Mouse (Mus musculus): ENCODE measurements around the gene Cstf1. TPM values are rescaled to one million over a fixed set of nuclear protein-coding genes. Genes with fewer than 3 reads are reported as not detected.

The Cstf1 gene
- polyA plus RNA-seq (2012; rRNA removed) = 22.9 and 24.0 TPM in 2 replicates
- polyA plus RNA-seq (2014; fragmentation: Nextera tagmentation; extraction: Ambion mirVana) = 23.9 and 25.5 TPM in 2 replicates

DNA sequence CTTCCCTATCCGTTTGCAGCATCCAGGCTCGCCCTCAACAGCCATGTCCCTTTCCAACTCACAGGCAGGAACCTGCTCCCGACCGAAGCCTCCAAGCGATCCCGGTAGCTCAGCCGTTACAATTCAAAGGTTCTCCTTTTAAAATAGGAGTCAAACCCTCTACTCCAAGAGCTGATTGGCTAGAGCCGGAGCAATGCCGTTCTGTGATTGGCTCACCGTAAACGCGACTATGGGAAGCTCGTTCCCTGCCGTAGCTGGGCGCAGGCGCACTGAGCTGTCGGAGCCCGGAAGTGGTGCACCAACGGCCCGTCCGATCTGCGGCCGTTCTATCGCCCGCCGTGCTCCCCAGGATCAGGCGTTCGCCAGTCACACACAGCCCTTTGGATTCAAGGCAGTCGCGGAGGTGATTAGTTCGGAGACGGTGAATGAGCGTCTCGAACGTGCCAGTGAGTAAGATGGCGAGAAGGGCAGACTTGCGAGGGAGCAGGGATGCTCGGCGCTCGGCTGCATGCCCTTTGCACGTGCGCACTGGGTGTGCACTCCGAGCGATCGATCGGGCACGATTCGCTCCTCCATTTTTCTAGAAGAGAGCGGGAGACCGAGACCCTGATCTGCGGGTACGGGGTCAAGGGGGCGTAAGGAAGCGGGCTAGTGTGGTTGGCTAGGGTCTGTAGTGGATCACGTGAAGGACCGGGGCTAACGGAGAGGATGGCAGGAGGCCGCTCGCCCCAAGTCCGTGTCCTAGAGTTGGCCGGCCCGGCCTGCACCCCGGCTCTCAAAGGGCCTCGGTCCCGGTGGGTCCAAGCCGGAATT lies at the start of gene Cstf1, which contains the start of gene Aurka:
TSS of gene Cstf1 (plus strand) at position 271 of the 813 bp plus-strand sequence.
TSS of gene Aurka (minus strand) at position 125 of the 813 bp plus-strand sequence.
- DNase-seq (ENCODE audit: low read depth in 3 of 3, low spot score in 3 of 3) = peak; percentile 94 to 95 (median 95)
- Histone ChIP-seq H3K27me3 (ENCODE audit: control insufficient read depth, insufficient read depth, low read length) (no peaks in the 10 kb centered on the region), H3K9me3 (ENCODE audit: control insufficient read depth, low read length) (no peaks in the 10 kb centered on the region), H3K4me3 (ENCODE audit: insufficient read depth in 1 of 2, low read depth in 2 of 2, low read length in 2 of 2) (peak within 1 kb of the TSS; percentile 86 to 92), H3K9ac (replicated peaks) (peak within 1 kb of the TSS; percentile 99), H3K36me3 (replicated peaks; ENCODE audit: control insufficient read depth, insufficient read depth, low read depth) (peaks cover 64% of the 10 kb centered on the region), H3K27ac (peak within 1 kb of the TSS; percentile 79), H3K4me1 (replicated peaks; ENCODE audit: control insufficient read depth in 2 of 2, insufficient read depth in 2 of 2, low read length in 1 of 2) (peaks cover 16 to 23% of the 10 kb centered on the region in 2 experiments), H3K4me2 (ENCODE audit: low read depth) (peak within 1 kb of the TSS; percentile 96)
- ATAC-seq (ENCODE audit: insufficient read depth) = peak; percentile 97
- no peak for TF ChIP-seq CTCF (IDR thresholded peaks at IDR 0.05; ENCODE audit: low read depth)
- peak; percentile 42 for TF ChIP-seq EP300 (IDR thresholded peaks at IDR 0.05; ENCODE audit: low read depth)
- WGBS (ENCODE audit: insufficient replicate concordance) = under 1% methylated on average over 66 of the region's 66 CpGs

- H3K4me1 ChIP-seq (replicated peaks; ENCODE audit: control insufficient read depth in 2 of 2, insufficient read depth in 2 of 2, low read length in 1 of 2) = no peaks in the 10 kb centered on the region
- ATAC-seq (ENCODE audit: insufficient read depth) (no peak), DNase-seq (ENCODE audit: low read depth in 3 of 3, low spot score in 3 of 3) (peak; percentile 31 to 36 (median 35))
- no peak overlapping the region for H3K4me3 ChIP-seq (ENCODE audit: insufficient read depth in 1 of 2, low read depth in 2 of 2, low read length in 2 of 2)
- no peaks in the 10 kb centered on the region for H3K27me3 ChIP-seq (ENCODE audit: control insufficient read depth, insufficient read depth, low read length)
- 19% methylated on average over 9 of the region's 9 CpGs for WGBS (ENCODE audit: insufficient replicate concordance)
- no peaks in the 10 kb centered on the region for H3K36me3 ChIP-seq (replicated peaks; ENCODE audit: control insufficient read depth, insufficient read depth, low read depth)
- TF ChIP-seq EP300 (IDR thresholded peaks at IDR 0.05; ENCODE audit: low read depth) (no peak), CTCF (IDR thresholded peaks at IDR 0.05; ENCODE audit: low read depth) (no peak)
- no peaks in the 10 kb centered on the region for H3K9me3 ChIP-seq (ENCODE audit: control insufficient read depth, low read length)
- no peak overlapping the region for H3K27ac ChIP-seq
- H3K9ac ChIP-seq (replicated peaks) = no peak overlapping the region
- no peak overlapping the region for H3K4me2 ChIP-seq (ENCODE audit: low read depth)
Observed at GRCm38 (mm10) chr2:172320878-172321277, 49.6 kb upstream of the Cstf1 start.

- Histone ChIP-seq H3K4me2 (ENCODE audit: low read depth) (no peak overlapping the region), H3K4me1 (replicated peaks; ENCODE audit: control insufficient read depth in 2 of 2, insufficient read depth in 2 of 2, low read length in 1 of 2) (no peaks in the 10 kb centered on the region), H3K9me3 (ENCODE audit: control insufficient read depth, low read length) (no peaks in the 10 kb centered on the region), H3K9ac (replicated peaks) (no peak overlapping the region), H3K27me3 (ENCODE audit: control insufficient read depth, insufficient read depth, low read length) (no peaks in the 10 kb centered on the region), H3K27ac (no peak overlapping the region), H3K4me3 (ENCODE audit: insufficient read depth in 1 of 2, low read depth in 2 of 2, low read length in 2 of 2) (no peak overlapping the region), H3K36me3 (replicated peaks; ENCODE audit: control insufficient read depth, insufficient read depth, low read depth) (no peaks in the 10 kb centered on the region)
- TF ChIP-seq EP300 (IDR thresholded peaks at IDR 0.05; ENCODE audit: low read depth) (no peak), CTCF (IDR thresholded peaks at IDR 0.05; ENCODE audit: low read depth) (peak; percentile 38)
- ATAC-seq (ENCODE audit: insufficient read depth) (no peak), DNase-seq (ENCODE audit: low read depth in 3 of 3, low spot score in 3 of 3) (no peak)
- 50% methylated on average over 8 of the region's 8 CpGs for WGBS (ENCODE audit: insufficient replicate concordance)
Observed at GRCm38 (mm10) chr2:172328248-172328647, 42.2 kb upstream of the Cstf1 start.

GRCm38 (mm10) chr2:172329179-172329578 lies 41.3 kb upstream of the Cstf1 start:
- no peaks in the 10 kb centered on the region for H3K27me3 ChIP-seq (ENCODE audit: control insufficient read depth, insufficient read depth, low read length)
- WGBS (ENCODE audit: insufficient replicate concordance) = 5% methylated on average over 13 of the region's 13 CpGs
- H3K4me1 ChIP-seq (replicated peaks; ENCODE audit: control insufficient read depth in 2 of 2, insufficient read depth in 2 of 2, low read length in 1 of 2) = no peaks in the 10 kb centered on the region
- no peaks in the 10 kb centered on the region for H3K9me3 ChIP-seq (ENCODE audit: control insufficient read depth, low read length)
- no peak overlapping the region for H3K27ac ChIP-seq
- peak; percentile 77 for ATAC-seq (ENCODE audit: insufficient read depth)
- H3K4me2 ChIP-seq (ENCODE audit: low read depth) = no peak overlapping the region
- DNase-seq (ENCODE audit: low read depth in 3 of 3, low spot score in 3 of 3) = peak; percentile 47 to 55 (median 47)
- no peaks in the 10 kb centered on the region for H3K36me3 ChIP-seq (replicated peaks; ENCODE audit: control insufficient read depth, insufficient read depth, low read depth)
- no peak overlapping the region for H3K9ac ChIP-seq (replicated peaks)
- H3K4me3 ChIP-seq (ENCODE audit: insufficient read depth in 1 of 2, low read depth in 2 of 2, low read length in 2 of 2) = no peak overlapping the region
- TF ChIP-seq EP300 (IDR thresholded peaks at IDR 0.05; ENCODE audit: low read depth) = no peak
- TF ChIP-seq CTCF (IDR thresholded peaks at IDR 0.05; ENCODE audit: low read depth) = peak; percentile 96

GRCm38 (mm10) chr2:172338206-172338942 lies 32.1 kb upstream of the Cstf1 start:
- Histone ChIP-seq H3K4me1 (replicated peaks; ENCODE audit: control insufficient read depth in 2 of 2, insufficient read depth in 2 of 2, low read length in 1 of 2) (no peaks in the 10 kb centered on the region), H3K9ac (replicated peaks) (no peak overlapping the region)
- 75% methylated on average over 19 of the region's 19 CpGs for WGBS (ENCODE audit: insufficient replicate concordance)

More at GRCm38 (mm10) chr2:172338206-172338942, 32.1 kb upstream of the Cstf1 start:
- no peak overlapping the region for H3K4me2 ChIP-seq (ENCODE audit: low read depth)
- no peak for ATAC-seq (ENCODE audit: insufficient read depth)
- DNase-seq (ENCODE audit: low read depth in 3 of 3, low spot score in 3 of 3) = no peak
- no peak overlapping the region for H3K4me3 ChIP-seq (ENCODE audit: insufficient read depth in 1 of 2, low read depth in 2 of 2, low read length in 2 of 2)
- no peaks in the 10 kb centered on the region for H3K36me3 ChIP-seq (replicated peaks; ENCODE audit: control insufficient read depth, insufficient read depth, low read depth)
- H3K9me3 ChIP-seq (ENCODE audit: control insufficient read depth, low read length) = no peaks in the 10 kb centered on the region
- TF ChIP-seq CTCF (IDR thresholded peaks at IDR 0.05; ENCODE audit: low read depth) = no peak
- TF ChIP-seq EP300 (IDR thresholded peaks at IDR 0.05; ENCODE audit: low read depth) = no peak
- no peaks in the 10 kb centered on the region for H3K27me3 ChIP-seq (ENCODE audit: control insufficient read depth, insufficient read depth, low read length)
- H3K27ac ChIP-seq = no peak overlapping the region

Data from liver, embryonic 14.5 days (tissue).